Mouse (Mus musculus) kidney, adult 2 months (tissue): ENCODE data around the gene Rps15.

Experiments
- CTCF ChIP-seq: fragments of 200-500 bp; conservative IDR thresholded peaks from 2 replicates; pipeline ENCODE4 v1.5.1; 2011; ENCODE audit warnings: low read depth, mild to moderate bottlenecking, control low read depth, low read length, moderate library complexity, mixed read lengths; ENCODE audit not compliant: insufficient read depth, insufficient read length
- POLR2A ChIP-seq: fragments of 200-500 bp; IDR thresholded peaks from one replicate; pipeline ENCODE4 v1.6.1; 2011; ENCODE audit warnings: low read depth, low read length, control low read depth

- TF ChIP-seq POLR2A (no peak), CTCF (no peak)
These were observed 20.9 kb upstream of the Rps15 start for GRCm38 (mm10) chr10:80271186-80271843.
